Mouse (Mus musculus) brain, adult 2 months (tissue): ENCODE data around the gene Slc33a1.

Experiments
- DNase-seq: peaks from one replicate; pipeline ENCODE4 v3.0.0; 2011; ENCODE audit warnings: low read depth, low spot score

Slc33a1 gene

GRCm38 (mm10) chr3:63964100-63964921, at the start of gene Slc33a1:
Slc33a1 (minus strand) TSS chr3:63964768.
- DNase-seq, result peak; percentile 100

GRCm38 (mm10) chr3:63988722-63989440, 24.3 kb upstream of the Slc33a1 start:
- DNase-seq, result no peak

- DNase-seq, result no peak
These were observed 22.1 kb upstream of the Slc33a1 start for GRCm38 (mm10) chr3:63986656-63987055.

- no peak for DNase-seq
These were observed 13.3 kb upstream of the Slc33a1 start for GRCm38 (mm10) chr3:63977895-63978294.

- peak; percentile 97 for DNase-seq
These were observed 11.7 kb upstream of the Slc33a1 start, which contains the start of gene Gmps for GRCm38 (mm10) chr3:63975955-63976908. Gmps (plus strand) TSS chr3:63976106.

GRCm38 (mm10) chr3:63965929-63966328, 1.4 kb upstream of the Slc33a1 start:
- DNase-seq, result no peak

GRCm38 (mm10) chr3:63964922-63965249, 318 bp upstream of the Slc33a1 start:
- no peak for DNase-seq

- peak; percentile 16 for DNase-seq
These were observed 1.0 kb downstream of the Slc33a1 start for GRCm38 (mm10) chr3:63963421-63964099.

- DNase-seq, result no peak
These were observed 14.7 kb downstream of the Slc33a1 start for GRCm38 (mm10) chr3:63949837-63950236.

GRCm38 (mm10) chr3:63941204-63941850, 23.2 kb downstream of the Slc33a1 start:
- DNase-seq, result peak; percentile 89

- DNase-seq, result no peak
These were observed 25.6 kb downstream of the Slc33a1 start for GRCm38 (mm10) chr3:63938928-63939327.

- peak; percentile 90 for DNase-seq
These were observed 35.4 kb downstream of the Slc33a1 start, which contains the start of gene E130311K13Rik for GRCm38 (mm10) chr3:63928878-63929859. E130311K13Rik (minus strand) TSS chr3:63929472.

- DNase-seq, result peak; percentile 60
These were observed 44.9 kb downstream of the Slc33a1 start for GRCm38 (mm10) chr3:63919634-63920033.

GRCm38 (mm10) chr3:63910301-63910700, 54.3 kb downstream of the Slc33a1 start:
- DNase-seq, result no peak

- DNase-seq, result peak; percentile 16
These were observed 59.3 kb downstream of the Slc33a1 start for GRCm38 (mm10) chr3:63905241-63905640.

GRCm38 (mm10) chr3:63904157-63904556, 60.4 kb downstream of the Slc33a1 start:
- no peak for DNase-seq

- peak; percentile 49 for DNase-seq
These were observed 64.5 kb downstream of the Slc33a1 start for GRCm38 (mm10) chr3:63900021-63900571.

- DNase-seq, result peak; percentile 58
These were observed 65.3 kb downstream of the Slc33a1 start, which contains the start of gene Plch1 for GRCm38 (mm10) chr3:63899309-63899695. Plch1 (minus strand) TSS chr3:63899472.
